Mouse (Mus musculus) liver, embryonic 14.5 days (tissue): ENCODE data around the gene Dock8.

Source experiments
- CTCF ChIP-seq: IDR thresholded peaks from 2 replicates; pipeline ENCODE4 v1.5.1; 2016; ENCODE audit warnings: antibody characterized with exemption, low read depth, control low read depth
- EP300 ChIP-seq: IDR thresholded peaks from 2 replicates; pipeline ENCODE4 v1.6.1; 2016; ENCODE audit warnings: antibody characterized with exemption, low read depth

DNA sequence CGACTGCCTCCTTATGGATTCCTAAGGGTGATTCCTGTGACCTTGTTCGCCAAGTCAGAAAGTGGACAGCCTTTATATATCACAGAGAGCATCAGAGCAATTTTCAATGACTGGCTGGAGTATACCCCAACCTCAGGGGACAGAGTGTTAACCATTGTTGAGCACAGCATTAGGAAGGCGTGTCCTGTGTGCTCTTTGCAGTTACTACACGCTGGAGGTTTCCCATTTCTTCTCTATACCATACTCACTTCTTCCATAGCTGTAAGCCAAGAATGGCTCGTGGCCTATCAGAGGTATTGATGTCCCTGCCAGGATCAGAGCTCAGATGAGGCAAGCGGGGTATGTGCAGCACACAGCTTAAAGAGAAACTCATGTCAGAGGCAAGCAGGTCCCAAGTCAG is 181.2 kb downstream of the Dock8 start:
- TF ChIP-seq CTCF (no peak), EP300 (no peak)
